Mouse (Mus musculus): ENCODE data around the gene Pfn1. TPM values are rescaled to one million over a fixed set of nuclear protein-coding genes. Genes with fewer than 3 reads are reported as not detected.

Gene Pfn1
- polyA plus RNA-seq, 1 experiment: 2,636 TPM

GRCm38 (mm10) chr11:70644564-70645103 lies 9.8 kb downstream of the Pfn1 start:
- Histone ChIP-seq H3K4me2 (ENCODE audit: low read depth) (no peak overlapping the region), H3K79me2 (ENCODE audit: control insufficient read depth, insufficient read depth) (peaks cover 15% of the 10 kb centered on the region), H3ac (ENCODE audit: control insufficient read depth, insufficient read length) (no peak overlapping the region), H3K36me3 (ENCODE audit: control insufficient read depth, insufficient read depth) (peaks cover 18% of the 10 kb centered on the region), H3K27me3 (ENCODE audit: control insufficient read depth, insufficient read depth, insufficient read length) (no peaks in the 10 kb centered on the region), H3K4me3 (no peak overlapping the region)
- TF ChIP-seq TCF12 (IDR thresholded peaks at IDR 0.05; ENCODE audit: insufficient read depth, poor library complexity, severe bottlenecking) (no peak), REST (IDR thresholded peaks at IDR 0.05; ENCODE audit: insufficient read depth, insufficient read length) (no peak), SRF (IDR thresholded peaks at IDR 0.05; ENCODE audit: control insufficient read depth, insufficient read length, low read depth) (no peak), E2F4 (IDR thresholded peaks at IDR 0.05; ENCODE audit: insufficient read depth) (no peak), POLR2AphosphoS2 (IDR thresholded peaks at IDR 0.05; ENCODE audit: insufficient read length, low read depth) (no peak), MYOG (IDR thresholded peaks at IDR 0.05; ENCODE audit: control insufficient read depth in 1 of 3, insufficient read depth in 1 of 3, insufficient read length in 2 of 3, low read depth in 2 of 3) (no peak), MYOD1 (IDR thresholded peaks at IDR 0.05; ENCODE audit: control insufficient read depth in 1 of 3, insufficient read length in 2 of 3, low read depth in 2 of 3) (no peak), TCF3 (IDR thresholded peaks at IDR 0.05; ENCODE audit: insufficient read length, low read depth) (no peak), POLR2A (IDR thresholded peaks at IDR 0.05; ENCODE audit: insufficient read length, low read depth) (no peak), CEBPB (IDR thresholded peaks at IDR 0.05; ENCODE audit: insufficient read depth, poor library complexity, severe bottlenecking) (no peak), USF1 (IDR thresholded peaks at IDR 0.05; ENCODE audit: low read depth) (no peak), MAX (IDR thresholded peaks at IDR 0.05; ENCODE audit: low read depth) (no peak)

GRCm38 (mm10) chr11:70643051-70643450 lies 11.4 kb downstream of the Pfn1 start:
- no peak overlapping the region for H3ac ChIP-seq (ENCODE audit: control insufficient read depth, insufficient read length)
- H3K4me3 ChIP-seq: no peak overlapping the region
- TF ChIP-seq MYOD1 (IDR thresholded peaks at IDR 0.05; ENCODE audit: control insufficient read depth in 1 of 3, insufficient read length in 2 of 3, low read depth in 2 of 3): peak in 1 of 3 experiments; percentile 53
- TF ChIP-seq CEBPB (IDR thresholded peaks at IDR 0.05; ENCODE audit: insufficient read depth, poor library complexity, severe bottlenecking): no peak

DNA sequence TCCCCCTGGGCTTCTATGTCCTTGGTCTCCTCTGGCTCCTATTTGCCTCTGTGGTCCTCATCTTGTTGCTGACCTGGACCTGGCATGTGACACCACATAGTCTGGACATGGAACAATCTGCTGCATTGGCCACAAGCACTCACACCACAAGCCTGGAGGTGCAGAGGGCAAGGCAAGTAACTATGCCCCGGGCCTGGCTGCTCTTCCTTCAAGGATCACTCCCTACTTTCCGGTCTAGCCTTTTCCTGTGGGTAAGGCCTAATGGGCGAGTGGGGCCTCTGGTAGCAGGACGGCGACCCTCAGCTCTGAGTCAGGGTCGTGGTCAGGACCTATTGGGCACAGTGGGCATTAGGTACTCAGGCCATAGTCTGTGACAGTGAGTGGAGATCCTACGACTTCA lies 13.2 kb downstream of the Pfn1 start:
- no peak for TF ChIP-seq SRF (IDR thresholded peaks at IDR 0.05; ENCODE audit: control insufficient read depth, insufficient read length, low read depth)
- peak; percentile 50 for TF ChIP-seq POLR2AphosphoS2 (IDR thresholded peaks at IDR 0.05; ENCODE audit: insufficient read length, low read depth)
- H3K79me2 ChIP-seq (ENCODE audit: control insufficient read depth, insufficient read depth): peaks cover 10% of the 10 kb centered on the region
- peaks cover 9% of the 10 kb centered on the region for H3K36me3 ChIP-seq (ENCODE audit: control insufficient read depth, insufficient read depth)

More at GRCm38 (mm10) chr11:70643051-70643450, 11.4 kb downstream of the Pfn1 start:
- H3K36me3 ChIP-seq (ENCODE audit: control insufficient read depth, insufficient read depth): peaks cover 9% of the 10 kb centered on the region
- no peaks in the 10 kb centered on the region for H3K27me3 ChIP-seq (ENCODE audit: control insufficient read depth, insufficient read depth, insufficient read length)
- H3K4me2 ChIP-seq (ENCODE audit: low read depth): no peak overlapping the region
- peaks cover 15% of the 10 kb centered on the region for H3K79me2 ChIP-seq (ENCODE audit: control insufficient read depth, insufficient read depth)

DNA sequence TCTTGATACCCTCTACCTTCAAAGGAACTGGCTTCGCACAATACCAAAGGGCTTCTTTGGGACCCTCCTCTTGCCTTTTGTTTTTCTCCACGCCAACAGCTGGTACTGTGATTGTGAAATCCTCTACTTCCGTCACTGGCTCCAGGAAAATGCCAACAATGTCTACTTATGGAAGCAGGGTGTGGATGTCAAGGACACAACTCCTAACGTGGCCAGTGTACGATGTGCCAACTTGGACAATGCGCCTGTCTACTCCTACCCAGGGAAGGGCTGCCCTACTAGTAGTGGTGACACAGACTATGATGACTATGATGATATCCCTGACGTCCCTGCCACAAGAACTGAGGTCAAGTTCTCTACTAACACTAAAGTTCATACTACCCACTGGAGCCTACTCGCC lies 14.5 kb downstream of the Pfn1 start:
- H3K36me3 ChIP-seq (ENCODE audit: control insufficient read depth, insufficient read depth): peaks cover 9% of the 10 kb centered on the region

More for the DNA sequence above, 13.2 kb downstream of the Pfn1 start:
- Histone ChIP-seq H3K27me3 (ENCODE audit: control insufficient read depth, insufficient read depth, insufficient read length) (no peaks in the 10 kb centered on the region), H3K4me3 (no peak overlapping the region), H3K4me2 (ENCODE audit: low read depth) (no peak overlapping the region), H3ac (ENCODE audit: control insufficient read depth, insufficient read length) (no peak overlapping the region)

GRCm38 (mm10) chr11:70638714-70639278 lies 15.6 kb downstream of the Pfn1 start, which contains the start of gene Gp1ba:
Gene Gp1ba (plus strand): TSS chr11:70639122.
- Histone ChIP-seq H3ac (ENCODE audit: control insufficient read depth, insufficient read length) (no peak within 1 kb of the TSS), H3K4me3 (no peak within 1 kb of the TSS), H3K27me3 (ENCODE audit: control insufficient read depth, insufficient read depth, insufficient read length) (no peaks in the 10 kb centered on the region), H3K36me3 (ENCODE audit: control insufficient read depth, insufficient read depth) (peaks cover under 1% of the 10 kb centered on the region), H3K79me2 (ENCODE audit: control insufficient read depth, insufficient read depth) (no peaks in the 10 kb centered on the region), H3K4me2 (ENCODE audit: low read depth) (no peak within 1 kb of the TSS)
- TF ChIP-seq POLR2A (IDR thresholded peaks at IDR 0.05; ENCODE audit: insufficient read length, low read depth) (no peak), USF1 (IDR thresholded peaks at IDR 0.05; ENCODE audit: low read depth) (peak; percentile 37)

More for the DNA sequence above, 14.5 kb downstream of the Pfn1 start:
- H3K4me2 ChIP-seq (ENCODE audit: low read depth): no peak overlapping the region
- no peaks in the 10 kb centered on the region for H3K27me3 ChIP-seq (ENCODE audit: control insufficient read depth, insufficient read depth, insufficient read length)
- no peak overlapping the region for H3K4me3 ChIP-seq
- TF ChIP-seq SRF (IDR thresholded peaks at IDR 0.05; ENCODE audit: control insufficient read depth, insufficient read length, low read depth) (no peak), MYOG (IDR thresholded peaks at IDR 0.05; ENCODE audit: control insufficient read depth in 1 of 3, insufficient read depth in 1 of 3, insufficient read length in 2 of 3, low read depth in 2 of 3) (no peak), MAX (IDR thresholded peaks at IDR 0.05; ENCODE audit: low read depth) (no peak), TCF3 (IDR thresholded peaks at IDR 0.05; ENCODE audit: insufficient read length, low read depth) (no peak), CEBPB (IDR thresholded peaks at IDR 0.05; ENCODE audit: insufficient read depth, poor library complexity, severe bottlenecking) (0 out of 2 replicates have a peak, but pooled peaks have one; percentile 36), POLR2AphosphoS2 (IDR thresholded peaks at IDR 0.05; ENCODE audit: insufficient read length, low read depth) (peak; percentile 43), REST (IDR thresholded peaks at IDR 0.05; ENCODE audit: insufficient read depth, insufficient read length) (no peak), POLR2A (IDR thresholded peaks at IDR 0.05; ENCODE audit: insufficient read length, low read depth) (no peak)
- H3K79me2 ChIP-seq (ENCODE audit: control insufficient read depth, insufficient read depth): no peaks in the 10 kb centered on the region
- no peak overlapping the region for H3ac ChIP-seq (ENCODE audit: control insufficient read depth, insufficient read length)

All from myocyte (in vitro differentiated cells).